Mouse (Mus musculus): Measurements from ENCODE around the gene Borcs5. TPM values are rescaled to one million over a fixed set of nuclear protein-coding genes. Genes with fewer than 3 reads are reported as not detected.
A peak's percentile ranks its signal among the peaks of the same experiment; 100 is the strongest.

The Borcs5 gene
- polyA plus RNA-seq, 1 experiment from 2014 or later, result 16.2 TPM

GRCm38 (mm10) chr6:134720150-134720549 is 80.8 kb downstream of the Borcs5 start:
- Histone ChIP-seq H3K27me3 (ENCODE audit: insufficient read depth, low read length) (no peaks in the 10 kb centered on the region), H3K27ac (ENCODE audit: low read length) (no peak overlapping the region), H3K4me1 (ENCODE audit: insufficient read depth, low read length) (no peaks in the 10 kb centered on the region), H3K9me3 (ENCODE audit: low read length) (no peaks in the 10 kb centered on the region), H3K36me3 (ENCODE audit: insufficient read depth, low read length) (peaks cover 31% of the 10 kb centered on the region), H3K4me2 (replicated peaks; ENCODE audit: low read depth, low read length) (no peak overlapping the region), H3K4me3 (ENCODE audit: low read length) (no peak overlapping the region), H3K9ac (replicated peaks; ENCODE audit: low read length) (no peak overlapping the region)
- WGBS, result 84% methylated on average over 5 of the region's 5 CpGs
- no peak for ATAC-seq (ENCODE audit: low FRiP score, low TSS enrichment)

GRCm38 (mm10) chr6:134721729-134722269 is 82.5 kb downstream of the Borcs5 start:
- ATAC-seq (ENCODE audit: low FRiP score, low TSS enrichment), result no peak
- Histone ChIP-seq H3K27me3 (ENCODE audit: insufficient read depth, low read length) (no peaks in the 10 kb centered on the region), H3K36me3 (ENCODE audit: insufficient read depth, low read length) (peaks cover 33% of the 10 kb centered on the region), H3K27ac (ENCODE audit: low read length) (no peak overlapping the region), H3K4me3 (ENCODE audit: low read length) (no peak overlapping the region), H3K9ac (replicated peaks; ENCODE audit: low read length) (no peak overlapping the region), H3K4me1 (ENCODE audit: insufficient read depth, low read length) (no peaks in the 10 kb centered on the region), H3K9me3 (ENCODE audit: low read length) (no peaks in the 10 kb centered on the region), H3K4me2 (replicated peaks; ENCODE audit: low read depth, low read length) (no peak overlapping the region)
- 93% methylated on average over 6 of the region's 6 CpGs for WGBS

- Histone ChIP-seq H3K4me1 (ENCODE audit: insufficient read depth, low read length) (no peaks in the 10 kb centered on the region), H3K4me2 (replicated peaks; ENCODE audit: low read depth, low read length) (no peak overlapping the region), H3K9ac (replicated peaks; ENCODE audit: low read length) (no peak overlapping the region), H3K4me3 (ENCODE audit: low read length) (no peak overlapping the region), H3K27me3 (ENCODE audit: insufficient read depth, low read length) (no peaks in the 10 kb centered on the region), H3K9me3 (ENCODE audit: low read length) (no peaks in the 10 kb centered on the region), H3K36me3 (ENCODE audit: insufficient read depth, low read length) (peaks cover 30% of the 10 kb centered on the region), H3K27ac (ENCODE audit: low read length) (no peak overlapping the region)
- 85% methylated on average over 8 of the region's 8 CpGs for WGBS
- no peak for ATAC-seq (ENCODE audit: low FRiP score, low TSS enrichment)
Observed at GRCm38 (mm10) chr6:134722906-134723305, 83.6 kb downstream of the Borcs5 start.

DNA sequence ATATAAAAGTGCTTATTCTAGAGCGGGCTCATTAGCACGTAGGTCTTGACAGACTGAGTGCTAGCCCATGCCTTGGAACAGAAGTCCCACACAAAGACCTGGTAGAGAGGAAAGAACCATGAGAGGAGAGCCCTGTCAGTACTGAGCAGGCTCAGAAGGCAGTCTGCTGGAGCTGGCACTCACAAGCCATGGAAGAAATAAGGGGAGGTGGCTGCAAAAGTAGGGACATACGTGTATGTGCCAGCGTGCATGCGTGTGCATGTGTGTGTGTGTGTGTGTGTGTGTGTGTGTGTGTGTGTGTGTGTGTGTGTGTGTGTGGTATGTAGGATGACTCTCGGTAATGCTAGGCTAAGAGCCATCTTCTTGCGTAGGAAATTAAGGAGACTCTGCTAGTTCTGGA is 84.0 kb downstream of the Borcs5 start:
- H3K27ac ChIP-seq (ENCODE audit: low read length), result no peak overlapping the region
- no peak overlapping the region for H3K9ac ChIP-seq (replicated peaks; ENCODE audit: low read length)
- 93% methylated on average over 7 of the region's 7 CpGs for WGBS
- H3K36me3 ChIP-seq (ENCODE audit: insufficient read depth, low read length), result peaks cover 26% of the 10 kb centered on the region
- no peak for ATAC-seq (ENCODE audit: low FRiP score, low TSS enrichment)
- H3K4me1 ChIP-seq (ENCODE audit: insufficient read depth, low read length), result no peaks in the 10 kb centered on the region
- H3K4me2 ChIP-seq (replicated peaks; ENCODE audit: low read depth, low read length), result no peak overlapping the region
- H3K9me3 ChIP-seq (ENCODE audit: low read length), result no peaks in the 10 kb centered on the region
- no peaks in the 10 kb centered on the region for H3K27me3 ChIP-seq (ENCODE audit: insufficient read depth, low read length)
- H3K4me3 ChIP-seq (ENCODE audit: low read length), result no peak overlapping the region

GRCm38 (mm10) chr6:134723833-134724553 is 84.7 kb downstream of the Borcs5 start:
- ATAC-seq (ENCODE audit: low FRiP score, low TSS enrichment), result no peak
- H3K4me2 ChIP-seq (replicated peaks; ENCODE audit: low read depth, low read length), result no peak overlapping the region
- peaks cover 20% of the 10 kb centered on the region; the same call in 1 of the 2 replicates for H3K36me3 ChIP-seq (ENCODE audit: insufficient read depth, low read length)
- WGBS, result 80% methylated on average over 9 of the region's 9 CpGs
- H3K4me3 ChIP-seq (ENCODE audit: low read length), result no peak overlapping the region
- H3K4me1 ChIP-seq (ENCODE audit: insufficient read depth, low read length), result no peaks in the 10 kb centered on the region
- H3K9me3 ChIP-seq (ENCODE audit: low read length), result no peaks in the 10 kb centered on the region
- H3K27ac ChIP-seq (ENCODE audit: low read length), result peak overlapping the region; percentile 46; the same call in 1 of the 2 replicates
- H3K27me3 ChIP-seq (ENCODE audit: insufficient read depth, low read length), result no peaks in the 10 kb centered on the region
- no peak overlapping the region for H3K9ac ChIP-seq (replicated peaks; ENCODE audit: low read length)

DNA sequence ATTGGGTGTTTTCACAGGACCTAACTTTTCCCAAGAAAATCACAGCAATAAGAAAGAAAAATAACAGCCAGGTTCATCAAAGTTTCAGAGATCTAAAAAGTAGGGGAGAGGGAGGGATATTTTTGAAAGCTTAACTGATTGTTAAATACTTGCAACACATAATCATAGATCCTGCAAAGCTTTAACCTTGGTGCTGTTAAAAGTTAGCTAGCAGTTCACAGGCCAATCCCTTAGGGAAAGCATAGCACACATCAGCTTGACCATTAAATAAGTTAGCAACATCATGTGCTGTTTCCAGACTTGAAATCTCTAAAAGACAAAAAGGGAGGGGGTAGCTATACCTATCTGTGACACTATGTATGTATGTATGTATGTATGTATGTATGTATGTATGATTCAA is 86.1 kb downstream of the Borcs5 start:
- peaks cover 12% of the 10 kb centered on the region; the same call in 1 of the 2 replicates for H3K36me3 ChIP-seq (ENCODE audit: insufficient read depth, low read length)
- H3K4me1 ChIP-seq (ENCODE audit: insufficient read depth, low read length), result no peaks in the 10 kb centered on the region
- H3K4me2 ChIP-seq (replicated peaks; ENCODE audit: low read depth, low read length), result no peak overlapping the region
- H3K4me3 ChIP-seq (ENCODE audit: low read length), result no peak overlapping the region
- peak overlapping the region; percentile 58; the same call in 1 of the 2 replicates for H3K27ac ChIP-seq (ENCODE audit: low read length)
- ATAC-seq (ENCODE audit: low FRiP score, low TSS enrichment), result no peak
- no peak overlapping the region for H3K9ac ChIP-seq (replicated peaks; ENCODE audit: low read length)
- H3K9me3 ChIP-seq (ENCODE audit: low read length), result no peaks in the 10 kb centered on the region
- no peaks in the 10 kb centered on the region for H3K27me3 ChIP-seq (ENCODE audit: insufficient read depth, low read length)

- no peak overlapping the region for H3K9ac ChIP-seq (replicated peaks; ENCODE audit: low read length)
- no peaks in the 10 kb centered on the region for H3K36me3 ChIP-seq (ENCODE audit: insufficient read depth, low read length)
- H3K27ac ChIP-seq (ENCODE audit: low read length), result no peak overlapping the region
- H3K4me2 ChIP-seq (replicated peaks; ENCODE audit: low read depth, low read length), result no peak overlapping the region
- no peaks in the 10 kb centered on the region for H3K27me3 ChIP-seq (ENCODE audit: insufficient read depth, low read length)
- H3K9me3 ChIP-seq (ENCODE audit: low read length), result no peaks in the 10 kb centered on the region
- no peak for ATAC-seq (ENCODE audit: low FRiP score, low TSS enrichment)
- 91% methylated on average over 3 of the region's 3 CpGs for WGBS
- no peaks in the 10 kb centered on the region for H3K4me1 ChIP-seq (ENCODE audit: insufficient read depth, low read length)
- H3K4me3 ChIP-seq (ENCODE audit: low read length), result no peak overlapping the region
Observed at GRCm38 (mm10) chr6:134730978-134731377, 91.7 kb downstream of the Borcs5 start.

GRCm38 (mm10) chr6:134732813-134733212 is 93.5 kb downstream of the Borcs5 start:
- Histone ChIP-seq H3K9me3 (ENCODE audit: low read length) (no peaks in the 10 kb centered on the region), H3K4me2 (replicated peaks; ENCODE audit: low read depth, low read length) (no peak overlapping the region), H3K27me3 (ENCODE audit: insufficient read depth, low read length) (no peaks in the 10 kb centered on the region), H3K27ac (ENCODE audit: low read length) (no peak overlapping the region), H3K9ac (replicated peaks; ENCODE audit: low read length) (no peak overlapping the region), H3K36me3 (ENCODE audit: insufficient read depth, low read length) (peaks cover 7% of the 10 kb centered on the region; the same call in 1 of the 2 replicates), H3K4me3 (ENCODE audit: low read length) (no peak overlapping the region), H3K4me1 (ENCODE audit: insufficient read depth, low read length) (no peaks in the 10 kb centered on the region)
- no peak for ATAC-seq (ENCODE audit: low FRiP score, low TSS enrichment)
- WGBS, result 89% methylated on average over 8 of the region's 8 CpGs

DNA sequence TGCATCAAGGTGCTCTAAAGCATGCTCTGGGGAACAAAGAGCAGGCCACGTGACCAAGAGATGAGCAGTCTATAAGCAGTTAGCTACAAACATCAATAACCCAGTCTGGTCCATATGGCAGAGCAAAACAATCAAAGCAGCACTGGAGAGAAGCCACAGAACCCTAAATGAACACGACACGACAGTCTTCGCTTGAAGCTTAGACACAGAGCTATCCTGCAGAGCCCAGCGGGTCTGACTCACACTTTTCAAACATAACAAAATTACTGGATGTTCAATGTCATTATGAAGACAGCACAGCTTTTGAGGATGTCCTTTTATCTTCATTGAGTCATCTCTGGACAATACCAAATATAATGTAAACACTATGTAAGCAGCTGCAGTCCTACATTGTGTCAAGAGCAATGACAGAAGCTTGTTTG is 94.5 kb downstream of the Borcs5 start:
- Histone ChIP-seq H3K27me3 (ENCODE audit: insufficient read depth, low read length) (no peaks in the 10 kb centered on the region), H3K9me3 (ENCODE audit: low read length) (no peaks in the 10 kb centered on the region), H3K9ac (replicated peaks; ENCODE audit: low read length) (no peak overlapping the region), H3K4me3 (ENCODE audit: low read length) (no peak overlapping the region), H3K36me3 (ENCODE audit: insufficient read depth, low read length) (peaks cover 13% of the 10 kb centered on the region), H3K4me2 (replicated peaks; ENCODE audit: low read depth, low read length) (no peak overlapping the region), H3K4me1 (ENCODE audit: insufficient read depth, low read length) (no peaks in the 10 kb centered on the region), H3K27ac (ENCODE audit: low read length) (no peak overlapping the region)
- no peak for ATAC-seq (ENCODE audit: low FRiP score, low TSS enrichment)
- WGBS, result 84% methylated on average over 5 of the region's 5 CpGs

- Histone ChIP-seq H3K4me3 (ENCODE audit: low read length) (no peak overlapping the region), H3K9me3 (ENCODE audit: low read length) (no peaks in the 10 kb centered on the region), H3K27me3 (ENCODE audit: insufficient read depth, low read length) (no peaks in the 10 kb centered on the region), H3K4me1 (ENCODE audit: insufficient read depth, low read length) (no peaks in the 10 kb centered on the region), H3K36me3 (ENCODE audit: insufficient read depth, low read length) (peaks cover 15% of the 10 kb centered on the region), H3K4me2 (replicated peaks; ENCODE audit: low read depth, low read length) (no peak overlapping the region), H3K27ac (ENCODE audit: low read length) (no peak overlapping the region), H3K9ac (replicated peaks; ENCODE audit: low read length) (no peak overlapping the region)
- no peak for ATAC-seq (ENCODE audit: low FRiP score, low TSS enrichment)
- WGBS, result 92% methylated on average over 3 of the region's 3 CpGs
Observed at GRCm38 (mm10) chr6:134736853-134737252, 97.5 kb downstream of the Borcs5 start.

Measured in kidney, embryonic 16.5 days (tissue).